ENCODE assay signal across 8 mouse cellular contexts in the genomic region with DNA sequence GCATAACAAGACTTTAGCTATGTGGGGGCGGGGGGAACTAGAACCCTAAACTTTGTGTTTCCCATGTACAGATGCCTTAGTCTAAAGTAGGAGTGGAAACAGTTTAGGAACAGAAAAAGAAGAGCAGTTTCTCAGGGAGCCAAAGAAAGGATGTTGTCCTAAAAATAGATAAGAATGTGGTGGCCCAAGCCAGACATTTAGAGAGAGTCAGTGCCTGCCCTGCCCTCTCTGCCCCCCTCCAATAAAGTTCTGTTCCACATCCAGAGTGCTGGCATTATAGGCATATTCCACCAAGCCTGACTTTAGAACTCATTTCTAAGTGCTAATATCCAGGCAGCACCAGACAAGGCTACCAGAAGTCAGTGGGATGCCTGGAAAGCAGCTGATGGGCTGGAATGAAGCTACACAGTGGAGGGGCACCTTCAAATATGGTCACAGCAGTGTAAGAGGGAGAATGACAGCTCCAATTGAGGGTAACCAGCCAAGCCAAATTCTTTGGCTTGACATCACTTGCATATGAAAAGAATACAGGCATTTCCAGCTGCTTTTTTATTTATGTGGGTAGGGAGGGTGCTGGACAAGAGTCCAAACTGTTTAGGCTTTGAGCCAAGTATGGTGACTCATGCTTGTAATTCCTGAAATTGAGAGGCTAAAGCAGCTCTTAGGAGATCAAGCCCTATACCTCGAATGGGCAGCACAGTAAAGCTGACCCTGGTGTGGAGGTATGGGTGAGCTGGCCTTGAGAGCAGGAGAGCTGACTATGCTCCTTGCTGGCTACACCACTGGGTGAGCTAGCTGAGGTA. TPM values are rescaled to one million over a fixed set of nuclear protein-coding genes. Genes with fewer than 3 reads are reported as not detected.
DNase-seq lines count a peak whose midpoint lies in the region; ATAC-seq and TF ChIP-seq lines count a peak whose summit lies in the region.

No protein-coding gene starts in this region.

- H3K27me3 ChIP-seq in embryonic facial prominence, embryonic 14.5 days (replicated peaks; ENCODE audit: control insufficient read depth, insufficient read depth, low read length): no peaks in the 10 kb centered on the region
- H3K27me3 ChIP-seq in thymus, adult 2 months (ENCODE audit: control insufficient read depth, insufficient read depth, low read length): no peaks in the 10 kb centered on the region

- no peaks in the 10 kb centered on the region for H3K36me3 ChIP-seq in embryonic facial prominence, embryonic 14.5 days (ENCODE audit: control insufficient read depth, insufficient read depth, low read length)
- no peaks in the 10 kb centered on the region for H3K36me3 ChIP-seq in thymus, adult 2 months (ENCODE audit: control insufficient read depth, insufficient read depth, low read length)

- TF ChIP-seq CTCF in lung, adult 2 months (IDR thresholded peaks at IDR 0.05; ENCODE audit: insufficient read depth, low read length): no peak
- TF ChIP-seq CTCF in thymus, adult 2 months (IDR thresholded peaks at IDR 0.05; ENCODE audit: borderline replicate concordance, control insufficient read depth, extremely low read depth, insufficient read depth, low read length, poor library complexity): no peak

- TF ChIP-seq POLR2A in lung, adult 2 months (IDR thresholded peaks at IDR 0.05; ENCODE audit: borderline replicate concordance, extremely low read depth, low read depth, low read length): no peak
- no peak for TF ChIP-seq POLR2A in thymus, adult 2 months (IDR thresholded peaks at IDR 0.05; ENCODE audit: control insufficient read depth, extremely low read depth, insufficient read depth, low read length, poor library complexity)

- no peaks in the 10 kb centered on the region for H3K4me1 ChIP-seq in embryonic facial prominence, embryonic 14.5 days (ENCODE audit: control insufficient read depth, insufficient read depth, low read length)
- peaks cover 7% of the 10 kb centered on the region; the same call in 1 of the 2 replicates for H3K4me1 ChIP-seq in lung, adult 2 months (ENCODE audit: control insufficient read depth, insufficient read depth, low read length)
- H3K4me1 ChIP-seq in thymus, adult 2 months (replicated peaks; ENCODE audit: control insufficient read depth, insufficient read depth, low read length): no peaks in the 10 kb centered on the region

- DNase-seq in ovary, postnatal 14 days (ENCODE audit: low spot score): peak; percentile 30
- DNase-seq in ovary, postnatal 36 days (ENCODE audit: low spot score): no peak
- DNase-seq in embryonic facial prominence, embryonic 14.5 days (ENCODE audit: low spot score): peak; percentile 80
- DNase-seq in heart, postnatal 36 days: peak; percentile 37 to 55
- DNase-seq in lung, adult 2 months: peak; percentile 18
- DNase-seq in thymus, adult 2 months: no peak
- DNase-seq in right cerebral cortex, adult 2 months (ENCODE audit: low spot score in 2 of 2): no peak

- no peaks in the 10 kb centered on the region for H3K9me3 ChIP-seq in embryonic facial prominence, embryonic 14.5 days (ENCODE audit: control insufficient read depth, low read length)

- no peak overlapping the region for H3K9ac ChIP-seq in embryonic facial prominence, embryonic 14.5 days (ENCODE audit: low read depth, low read length)

- H3K27ac ChIP-seq in embryonic facial prominence, embryonic 14.5 days (replicated peaks; ENCODE audit: low read depth, low read length): no peak overlapping the region; the same call in 1 of the 2 replicates
- H3K27ac ChIP-seq in thymus, adult 2 months (ENCODE audit: control insufficient read depth, insufficient read depth, low read length): no peak overlapping the region

- no peak overlapping the region for H3K4me3 ChIP-seq in embryonic facial prominence, embryonic 14.5 days (ENCODE audit: low read depth, low read length)
- H3K4me3 ChIP-seq in lung, adult 2 months (replicated peaks; ENCODE audit: extremely low read depth, low read depth, low read length): no peak overlapping the region
- H3K4me3 ChIP-seq in thymus, adult 2 months (ENCODE audit: control insufficient read depth, insufficient read depth, low read length): no peak overlapping the region

- 48% methylated on average over 2 of the region's 2 CpGs for WGBS in embryonic facial prominence, embryonic 14.5 days
- WGBS in lung, adult 2 months: 41% methylated on average over 2 of the region's 2 CpGs
- 67% methylated on average over 2 of the region's 2 CpGs for WGBS in thymus, adult 2 months

- intact Hi-C loops in heart, postnatal 36 days (cut with DNase I): no loop called here

- ATAC-seq in embryonic facial prominence, embryonic 14.5 days (ENCODE audit: low read depth): peak; percentile 88
- ATAC-seq in megakaryocyte progenitor cell, adult 5-6 weeks (replicated peaks; ENCODE audit: poor library complexity): no peak

- H3K4me2 ChIP-seq in embryonic facial prominence, embryonic 14.5 days (ENCODE audit: low read depth, low read length): no peak overlapping the region

RNA-seq across cellular contexts. Expression of gene Tmem41b, which starts 6.6 kb away (rescaled TPM):
- polyA plus RNA-seq in embryonic facial prominence, embryonic 14.5 days (2014; fragmentation: Nextera tagmentation; extraction: Ambion mirVana): 67.6 and 70.6 TPM in 2 replicates
- 10 to 100 TPM; 54.5 to 55.3 TPM for total RNA-seq in heart, postnatal 36 days (2021)
- 23.8 and 26.8 TPM in 2 replicates for polyA plus RNA-seq in lung, adult 2 months (2012; rRNA removed)
- 17.4 and 19.9 TPM in 2 replicates for polyA plus RNA-seq in thymus, adult 2 months (2012; rRNA removed)
- total RNA-seq in megakaryocyte progenitor cell, adult 5-6 weeks (2015): 31.5 and 32.8 TPM in 2 replicates
- total RNA-seq in megakaryocyte progenitor cell, adult 5-6 weeks (2017): 33.3 and 34.5 TPM in 2 replicates

RNA-seq across cellular contexts. Expression of gene Ipo7, which starts 24.7 kb away (rescaled TPM):
- polyA plus RNA-seq in embryonic facial prominence, embryonic 14.5 days (2014; fragmentation: Nextera tagmentation; extraction: Ambion mirVana): 20.7 and 22.9 TPM in 2 replicates
- 10 to 100 TPM; 95.6 to 96.4 TPM for total RNA-seq in heart, postnatal 36 days (2021)
- 20.9 and 23.6 TPM in 2 replicates for polyA plus RNA-seq in lung, adult 2 months (2012; rRNA removed)
- polyA plus RNA-seq in thymus, adult 2 months (2012; rRNA removed): 25.6 and 38.0 TPM in 2 replicates
- total RNA-seq in megakaryocyte progenitor cell, adult 5-6 weeks (2015): 121 and 127 TPM in 2 replicates
- total RNA-seq in megakaryocyte progenitor cell, adult 5-6 weeks (2017): 205 and 250 TPM in 2 replicates

RNA-seq across cellular contexts. Expression of gene Dennd5a, which starts 33.1 kb away (rescaled TPM):
- 53.3 and 58.3 TPM in 2 replicates for polyA plus RNA-seq in embryonic facial prominence, embryonic 14.5 days (2014; fragmentation: Nextera tagmentation; extraction: Ambion mirVana)
- 100 to 1,000 TPM; 134 to 147 TPM for total RNA-seq in heart, postnatal 36 days (2021)
- 122 and 134 TPM in 2 replicates for polyA plus RNA-seq in lung, adult 2 months (2012; rRNA removed)
- 35.0 and 44.0 TPM in 2 replicates for polyA plus RNA-seq in thymus, adult 2 months (2012; rRNA removed)
- total RNA-seq in megakaryocyte progenitor cell, adult 5-6 weeks (2015): 96.7 and 103 TPM in 2 replicates
- 54.9 and 57.8 TPM in 2 replicates for total RNA-seq in megakaryocyte progenitor cell, adult 5-6 weeks (2017)

Comparison
In these comparisons a context has a peak if more than half of its experiments do, and no peak if none do; other contexts are left out.
1. DNase-seq: peak in ovary, postnatal 14 days (single experiment), embryonic facial prominence, embryonic 14.5 days (single experiment), heart, postnatal 36 days (2 of 2) and lung, adult 2 months (single experiment); none in ovary, postnatal 36 days (single experiment), thymus, adult 2 months (single experiment) and right cerebral cortex, adult 2 months (0 of 2).